Mouse (Mus musculus): ENCODE results near the gene Sdhb.

The Sdhb gene

GRCm38 (mm10) chr4:141014114-141014513 lies 53.1 kb downstream of the Sdhb start:
- DNase-seq (ENCODE audit: low spot score) = no peak

- DNase-seq (ENCODE audit: low spot score) = no peak
Observed at GRCm38 (mm10) chr4:141014856-141015255, 53.9 kb downstream of the Sdhb start.

GRCm38 (mm10) chr4:141015356-141015755 lies 54.4 kb downstream of the Sdhb start:
- DNase-seq (ENCODE audit: low spot score) = no peak

GRCm38 (mm10) chr4:141016311-141016710 lies 55.3 kb downstream of the Sdhb start:
- DNase-seq (ENCODE audit: low spot score) = no peak

- DNase-seq (ENCODE audit: low spot score) = no peak
Observed at GRCm38 (mm10) chr4:141017657-141018436, 56.8 kb downstream of the Sdhb start.

GRCm38 (mm10) chr4:141020220-141020619 lies 59.2 kb downstream of the Sdhb start:
- DNase-seq (ENCODE audit: low spot score) = no peak

GRCm38 (mm10) chr4:141020811-141021613 lies 60.0 kb downstream of the Sdhb start:
- no peak for DNase-seq (ENCODE audit: low spot score)

- DNase-seq (ENCODE audit: low spot score) = no peak
Observed at GRCm38 (mm10) chr4:141021614-141021929, 60.6 kb downstream of the Sdhb start.

GRCm38 (mm10) chr4:141024052-141024451 lies 63.0 kb downstream of the Sdhb start:
- DNase-seq (ENCODE audit: low spot score) = no peak

GRCm38 (mm10) chr4:141024992-141025391 lies 64.0 kb downstream of the Sdhb start:
- no peak for DNase-seq (ENCODE audit: low spot score)
